Mouse (Mus musculus) megakaryocyte progenitor cell, adult 5-6 weeks (primary cell): Measurements from ENCODE around the gene Gigyf2. TPM values are rescaled to one million over a fixed set of nuclear protein-coding genes. Genes with fewer than 3 reads are reported as not detected.
"Not testable (repeated sequence)": the region's sequence is repeated elsewhere in the genome, so short reads cannot be mapped to it uniquely, and the experiment has no call there.

Experiments used
- ATAC-seq: replicated peaks from 2 replicates; pipeline ENCODE4 v1.8.0; 2016; ENCODE audit warnings: mild to moderate bottlenecking, moderate TSS enrichment, inconsistent platforms; ENCODE audit not compliant: poor library complexity
- total RNA-seq, 2 experiments: library from RNA; stranded (forward) in 1 of 2; stranded (reverse) in 1 of 2; fragments of 157-497, 149-512 nt in 1 of 2; fragments of 200-1000 nt in 1 of 2; gene quantifications; 2 replicates each; pipeline versions ENCODE4 v1.2.3 to v1.2.4; 2015 to 2017

Gene Gigyf2
- total RNA-seq, 2 experiments from 2014 or later: 60.7 to 77.8 TPM

- no peak for ATAC-seq
These were observed 109.8 kb downstream of the Gigyf2 start for GRCm38 (mm10) chr1:87436583-87436982.

- ATAC-seq: peak; percentile 71
These were observed 120.6 kb downstream of the Gigyf2 start for GRCm38 (mm10) chr1:87447183-87448104.

GRCm38 (mm10) chr1:87449432-87449831 is 122.6 kb downstream of the Gigyf2 start:
- no peak for ATAC-seq

- no peak for ATAC-seq
These were observed 129.6 kb downstream of the Gigyf2 start for GRCm38 (mm10) chr1:87456425-87456824.

GRCm38 (mm10) chr1:87458045-87458444 is 131.2 kb downstream of the Gigyf2 start:
- ATAC-seq: no peak

- ATAC-seq: not testable (repeated sequence)
These were observed 133.1 kb downstream of the Gigyf2 start for GRCm38 (mm10) chr1:87459856-87460255.

GRCm38 (mm10) chr1:87467469-87467868 is 140.7 kb downstream of the Gigyf2 start:
- no peak for ATAC-seq

GRCm38 (mm10) chr1:87468321-87468720 is 141.5 kb downstream of the Gigyf2 start:
- ATAC-seq: peak; percentile 71

- ATAC-seq: not testable (repeated sequence)
These were observed 143.2 kb downstream of the Gigyf2 start, which contains the start of gene Snorc for GRCm38 (mm10) chr1:87469971-87470370. TSS of gene Snorc (plus strand) at chr1:87470271.

GRCm38 (mm10) chr1:87471914-87472313 is 145.1 kb downstream of the Gigyf2 start:
- no peak for ATAC-seq

GRCm38 (mm10) chr1:87472576-87472975 is 145.8 kb downstream of the Gigyf2 start:
- no peak for ATAC-seq

- no peak for ATAC-seq
These were observed 148.5 kb downstream of the Gigyf2 start for GRCm38 (mm10) chr1:87475076-87475895.

- no peak for ATAC-seq
These were observed 155.7 kb downstream of the Gigyf2 start for GRCm38 (mm10) chr1:87482546-87482945.

GRCm38 (mm10) chr1:87486386-87486785 is 159.6 kb downstream of the Gigyf2 start:
- ATAC-seq: no peak

- ATAC-seq: no peak
These were observed 165.5 kb downstream of the Gigyf2 start for GRCm38 (mm10) chr1:87492285-87492684.

- ATAC-seq: no peak
These were observed 166.7 kb downstream of the Gigyf2 start for GRCm38 (mm10) chr1:87493542-87493941.

Other genes with a start within 250 kb of the Gigyf2 start
- not detected in 2 replicates for gene Alppl2, start 237.1 kb upstream of the Gigyf2 start, total RNA-seq (2015)
- not detected in 2 replicates for gene Alppl2, start 237.1 kb upstream of the Gigyf2 start, total RNA-seq (2017)
- gene Alpi, start 225.4 kb upstream of the Gigyf2 start, total RNA-seq (2015): not detected in 2 replicates
- gene Alpi, start 225.4 kb upstream of the Gigyf2 start, total RNA-seq (2017): not detected in 2 replicates
- not detected in 2 replicates for gene Akp3, start 202.0 kb upstream of the Gigyf2 start, total RNA-seq (2015)
- gene Akp3, start 202.0 kb upstream of the Gigyf2 start, total RNA-seq (2017): not detected in 2 replicates
- not detected in 2 replicates for gene Ecel1, start 170.5 kb upstream of the Gigyf2 start, total RNA-seq (2015)
- not detected in 2 replicates for gene Ecel1, start 170.5 kb upstream of the Gigyf2 start, total RNA-seq (2017)
- gene Prss56, start 143.7 kb upstream of the Gigyf2 start, total RNA-seq (2015): not detected in 2 replicates
- gene Prss56, start 143.7 kb upstream of the Gigyf2 start, total RNA-seq (2017): not detected in 2 replicates
- gene Chrnd, start 136.4 kb upstream of the Gigyf2 start, total RNA-seq (2015): not detected in 2 replicates
- not detected in 2 replicates for gene Chrnd, start 136.4 kb upstream of the Gigyf2 start, total RNA-seq (2017)
- gene Chrng, start 122.3 kb upstream of the Gigyf2 start, total RNA-seq (2015): not detected in 2 replicates
- gene Chrng, start 122.3 kb upstream of the Gigyf2 start, total RNA-seq (2017): not detected in 2 replicates
- 79.1 and 84.7 TPM in 2 replicates for gene Eif4e2, start 113.1 kb upstream of the Gigyf2 start, total RNA-seq (2015)
- 160 and 176 TPM in 2 replicates for gene Eif4e2, start 113.1 kb upstream of the Gigyf2 start, total RNA-seq (2017)
- gene Efhd1, start 62.6 kb upstream of the Gigyf2 start, total RNA-seq (2015): not detected in 2 replicates
- not detected in 2 replicates for gene Efhd1, start 62.6 kb upstream of the Gigyf2 start, total RNA-seq (2017)
- not detected in 2 replicates for gene Kcnj13, start 67.7 kb downstream of the Gigyf2 start, total RNA-seq (2015)
- gene Kcnj13, start 67.7 kb downstream of the Gigyf2 start, total RNA-seq (2017): not detected in 2 replicates
- not detected in 2 replicates for gene Snorc, start 143.3 kb downstream of the Gigyf2 start, total RNA-seq (2015)
- not detected in 2 replicates for gene Snorc, start 143.3 kb downstream of the Gigyf2 start, total RNA-seq (2017)
- not detected in 2 replicates for gene Neu2, start 182.9 kb downstream of the Gigyf2 start, total RNA-seq (2015)
- gene Neu2, start 182.9 kb downstream of the Gigyf2 start, total RNA-seq (2017): not detected in 2 replicates
- not detected in 2 replicates for gene Ngef, start 246.9 kb downstream of the Gigyf2 start, total RNA-seq (2015)
- not detected in 2 replicates for gene Ngef, start 246.9 kb downstream of the Gigyf2 start, total RNA-seq (2017)